Mouse (Mus musculus) heart, embryonic 11.5 days (tissue): ENCODE measurements around the gene Zfp853. TPM values are rescaled to one million over a fixed set of nuclear protein-coding genes. Genes with fewer than 3 reads are reported as not detected.
A peak's percentile ranks its signal among the peaks of the same experiment; 100 is the strongest.

Experiments
- ATAC-seq: fragments of 200-750 bp; cut with Nextera tagmentation; replicated peaks from 2 replicates; pipeline ENCODE4 v1.8.0; 2017; ENCODE audit warnings: moderate library complexity; ENCODE audit not compliant: insufficient number of reproducible peaks, low FRiP score, low TSS enrichment
- H3K27ac ChIP-seq: fragments of 300-500 bp; sonication (generic); 2 replicates; pipeline ENCODE4 v1.5.1; 2014; ENCODE audit warnings: mild to moderate bottlenecking, low read depth, low read length
- H3K27me3 ChIP-seq: fragments of 300-500 bp; sonication (generic); 2 replicates; pipeline ENCODE4 v1.6.1; 2014; ENCODE audit warnings: mild to moderate bottlenecking, low read length, mixed read lengths; ENCODE audit not compliant: control insufficient read depth, insufficient read depth
- H3K36me3 ChIP-seq: fragments of 300-500 bp; sonication (generic); 2 replicates; pipeline ENCODE4 v1.6.1; 2014; ENCODE audit warnings: mild to moderate bottlenecking, low read length, moderate library complexity, mixed read lengths; ENCODE audit not compliant: control insufficient read depth, insufficient read depth
- H3K4me1 ChIP-seq: fragments of 300-500 bp; sonication (generic); 2 replicates; pipeline ENCODE4 v1.6.1; 2014; ENCODE audit warnings: low read length; ENCODE audit not compliant: control insufficient read depth, insufficient read depth
- H3K4me2 ChIP-seq: fragments of 300-500 bp; sonication (generic); 2 replicates; pipeline ENCODE4 v1.6.1; 2014; ENCODE audit warnings: mild to moderate bottlenecking, moderate library complexity
- H3K4me3 ChIP-seq: fragments of 300-500 bp; sonication (generic); 2 replicates; pipeline ENCODE4 v1.5.1; 2014; ENCODE audit warnings: low read depth, low read length
- H3K9ac ChIP-seq: fragments of 300-500 bp; sonication (generic); 2 replicates; pipeline ENCODE4 v1.6.1; 2014; ENCODE audit warnings: mild to moderate bottlenecking, low read depth, low read length, moderate library complexity
- H3K9me3 ChIP-seq: fragments of 300-500 bp; sonication (generic); replicated peaks from 2 replicates; pipeline ENCODE4 v1.6.1; 2016; ENCODE audit warnings: low read length; ENCODE audit not compliant: control insufficient read depth
- WGBS: fragments of 180-500 bp; shearing (Covaris S2); extraction: QIAGEN DNeasy Blood & Tissue Kit; methylation state at CpG from one replicate; pipeline ENCODE4 v1.1.7; 2014; ENCODE audit not compliant: insufficient replicate concordance; 5-methylcytosine and 5-hydroxymethylcytosine counted together
- polyA plus RNA-seq: library from polyadenylated mRNA; unstranded; fragments of >200 nt; fragmentation: Nextera tagmentation; extraction: Ambion mirVana; gene quantifications from 2 replicates; pipeline ENCODE4 v1.2.1, GENCODE M21; 2014

The Zfp853 gene
- polyA plus RNA-seq, 1 experiment from 2014 or later = not detected

DNA sequence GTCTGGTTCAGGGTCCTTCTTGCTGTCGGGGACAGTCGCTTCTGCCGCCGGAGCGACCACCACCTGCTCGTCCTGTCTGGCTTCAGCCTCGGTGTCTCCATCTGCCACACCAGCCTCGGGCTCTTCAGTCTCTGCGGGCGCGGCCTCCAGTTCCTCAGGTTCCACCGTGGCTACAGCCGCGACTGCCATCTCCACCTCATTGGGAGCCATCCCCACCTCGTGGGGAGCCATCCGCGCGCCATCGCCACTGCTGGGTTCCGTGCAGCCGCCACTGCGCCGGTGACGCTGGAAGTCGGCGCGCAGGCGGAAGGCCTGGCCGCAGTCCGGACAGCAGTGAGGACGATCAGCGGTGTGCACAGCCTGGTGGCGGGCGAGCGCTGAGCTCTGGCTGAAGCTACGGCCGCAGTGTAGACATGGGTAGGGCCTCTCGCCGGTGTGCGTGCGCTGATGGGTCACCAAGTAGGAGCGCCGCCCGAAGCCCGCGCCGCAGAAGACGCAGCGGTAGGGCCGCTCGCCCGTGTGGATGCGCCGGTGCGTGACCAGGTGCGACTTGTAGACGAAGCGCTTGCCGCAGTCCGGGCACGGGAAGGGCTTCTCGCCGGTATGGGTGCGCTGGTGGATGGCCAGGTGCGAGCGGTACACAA is 38.8 kb downstream of the Zfp853 start:
- H3K27ac ChIP-seq = no peak overlapping the region
- H3K4me3 ChIP-seq = peak overlapping the region; percentile 46
- no peaks in the 10 kb centered on the region for H3K9me3 ChIP-seq
- H3K4me1 ChIP-seq = peaks cover 18% of the 10 kb centered on the region
- H3K36me3 ChIP-seq = no peaks in the 10 kb centered on the region
- H3K27me3 ChIP-seq = peaks cover 79% of the 10 kb centered on the region
- peak overlapping the region; percentile 87 for H3K4me2 ChIP-seq
- no peak overlapping the region for H3K9ac ChIP-seq
- peak; percentile 11; the same call in 1 of the 2 replicates for ATAC-seq
- 2% methylated on average over 64 of the region's 66 CpGs for WGBS

DNA sequence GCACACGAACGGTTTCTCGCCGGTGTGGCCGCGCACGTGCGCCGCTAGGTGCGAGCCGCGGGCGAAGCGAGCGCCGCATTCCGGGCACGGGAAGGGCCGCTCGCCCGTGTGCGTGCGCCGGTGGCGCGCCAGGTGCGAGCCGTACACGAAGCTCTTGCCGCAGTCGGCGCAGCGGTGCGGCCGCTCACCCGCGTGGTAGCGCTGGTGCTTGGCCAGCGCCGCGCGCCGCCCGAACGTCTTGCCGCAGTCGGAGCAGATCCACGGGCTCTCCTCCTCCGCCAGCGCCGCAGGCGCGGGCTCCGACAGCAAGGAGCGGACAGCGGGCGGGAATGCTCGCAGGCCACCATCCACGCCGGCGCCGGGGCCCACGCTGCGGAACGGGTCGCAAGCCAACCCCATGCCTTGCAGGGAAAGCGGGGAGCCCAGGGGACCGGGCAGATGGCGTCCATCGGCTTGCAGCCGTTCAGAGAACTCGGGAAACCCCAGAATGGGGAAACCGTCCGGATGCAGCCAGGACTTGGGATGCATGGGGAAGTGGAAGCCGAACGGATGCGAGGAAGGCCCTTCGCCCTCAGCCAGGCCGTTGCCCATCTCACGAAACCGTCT is 39.4 kb downstream of the Zfp853 start:
- peak overlapping the region; percentile 46 for H3K4me3 ChIP-seq
- peak overlapping the region; percentile 87 for H3K4me2 ChIP-seq
- peaks cover 18% of the 10 kb centered on the region for H3K4me1 ChIP-seq
- no peak overlapping the region for H3K9ac ChIP-seq
- H3K27me3 ChIP-seq = peaks cover 79% of the 10 kb centered on the region
- H3K27ac ChIP-seq = no peak overlapping the region
- ATAC-seq = no peak
- H3K9me3 ChIP-seq = no peaks in the 10 kb centered on the region
- no peaks in the 10 kb centered on the region for H3K36me3 ChIP-seq
- WGBS = 2% methylated on average over 79 of the region's 81 CpGs

- WGBS = 2% methylated on average over 91 of the region's 103 CpGs
- Histone ChIP-seq H3K4me2 (peak overlapping the region; percentile 87), H3K27me3 (peaks cover 75% of the 10 kb centered on the region), H3K36me3 (no peaks in the 10 kb centered on the region), H3K4me1 (peaks cover 18% of the 10 kb centered on the region), H3K9me3 (no peaks in the 10 kb centered on the region), H3K4me3 (peak overlapping the region; percentile 46), H3K9ac (0 out of 2 replicates have a peak overlapping the region, but pooled peaks have one; percentile 49), H3K27ac (no peak overlapping the region)
- no peak for ATAC-seq
Observed at GRCm38 (mm10) chr5:143253186-143253880, 40.1 kb downstream of the Zfp853 start.

GRCm38 (mm10) chr5:143252791-143253185 is 40.6 kb downstream of the Zfp853 start:
- H3K4me1 ChIP-seq = peaks cover 18% of the 10 kb centered on the region
- H3K27me3 ChIP-seq = peaks cover 70% of the 10 kb centered on the region
- no peaks in the 10 kb centered on the region for H3K9me3 ChIP-seq
- 9% methylated on average over 18 of the region's 18 CpGs for WGBS
- H3K4me3 ChIP-seq = peak overlapping the region; percentile 46
- ATAC-seq = no peak
- no peak overlapping the region for H3K9ac ChIP-seq
- H3K36me3 ChIP-seq = no peaks in the 10 kb centered on the region
- no peak overlapping the region for H3K27ac ChIP-seq
- peak overlapping the region; percentile 87; the same call in 1 of the 2 replicates for H3K4me2 ChIP-seq

GRCm38 (mm10) chr5:143252039-143252438 is 41.4 kb downstream of the Zfp853 start:
- H3K4me2 ChIP-seq = no peak overlapping the region
- WGBS = 35% methylated on average over 6 of the region's 6 CpGs
- H3K4me1 ChIP-seq = peaks cover 18% of the 10 kb centered on the region
- no peak overlapping the region for H3K27ac ChIP-seq
- H3K27me3 ChIP-seq = peaks cover 63% of the 10 kb centered on the region
- ATAC-seq = no peak
- H3K9ac ChIP-seq = no peak overlapping the region
- peaks cover 3% of the 10 kb centered on the region; the same call in 1 of the 2 replicates for H3K36me3 ChIP-seq
- no peak overlapping the region for H3K4me3 ChIP-seq
- H3K9me3 ChIP-seq = no peaks in the 10 kb centered on the region

GRCm38 (mm10) chr5:143244926-143245325 is 48.5 kb downstream of the Zfp853 start:
- no peak for ATAC-seq
- no peaks in the 10 kb centered on the region for H3K9me3 ChIP-seq
- no peak overlapping the region for H3K9ac ChIP-seq
- no peak overlapping the region for H3K4me2 ChIP-seq
- no peak overlapping the region for H3K27ac ChIP-seq
- H3K36me3 ChIP-seq = peaks cover 49% of the 10 kb centered on the region
- no peak overlapping the region for H3K4me3 ChIP-seq
- no peaks in the 10 kb centered on the region for H3K27me3 ChIP-seq
- whole genome bisulfite sequencing = 93% methylated on average over 26 of the region's 26 CpGs
- no peaks in the 10 kb centered on the region for H3K4me1 ChIP-seq

Other genes starting within 250 kb of the Zfp853 start
- gene Rnf216, start 180.6 kb downstream of the Zfp853 start, polyA plus RNA-seq = 22.8 and 35.2 TPM in 2 replicates
- gene Olfr718-ps1, start 146.0 kb downstream of the Zfp853 start, polyA plus RNA-seq = 0.06 and 0.07 TPM in 2 replicates
- 8.6 and 8.9 TPM in 2 replicates for gene Rbak, start 112.8 kb downstream of the Zfp853 start, polyA plus RNA-seq
- gene Spdye4b, start 112.6 kb downstream of the Zfp853 start, polyA plus RNA-seq = not detected in 2 replicates
- gene Spdye4a, start 66.7 kb downstream of the Zfp853 start, polyA plus RNA-seq = not detected in 2 replicates
- gene Zfp12, start 58.5 kb downstream of the Zfp853 start, polyA plus RNA-seq = 8.4 and 9.2 TPM in 2 replicates
- gene Zfp316, start 23.6 kb downstream of the Zfp853 start, polyA plus RNA-seq = 0.89 and 1.2 TPM in 2 replicates
- 19.9 and 25.4 TPM in 2 replicates for gene E130309D02Rik, start 21.7 kb upstream of the Zfp853 start, polyA plus RNA-seq
- 56.6 and 56.9 TPM in 2 replicates for gene Zdhhc4, start 35.6 kb upstream of the Zfp853 start, polyA plus RNA-seq
- gene Grid2ip, start 63.7 kb upstream of the Zfp853 start, polyA plus RNA-seq = 0.77 and 1.1 TPM in 2 replicates
- 269 and 291 TPM in 2 replicates for gene Kdelr2, start 110.2 kb upstream of the Zfp853 start, polyA plus RNA-seq
- gene Daglb, start 171.0 kb upstream of the Zfp853 start, polyA plus RNA-seq = 8.5 and 8.7 TPM in 2 replicates
- gene Rac1, start 234.4 kb upstream of the Zfp853 start, polyA plus RNA-seq = 409 and 438 TPM in 2 replicates